In genomic region chr10:127281316-127281715, GRCm38 (mm10) we compare ENCODE assay signal across 21 mouse cellular contexts.
"Had no signal": no experiment of that assay in that cellular context is flagged by ENCODE, and none has a peak within 500 bp of the region (broad histone marks: within the 10 kb centered on the region; RNA-seq: fewer than 3 reads in every experiment).

No protein-coding gene starts in this region.

- H3K4me3 ChIP-seq: kidney, embryonic 15.5 days; layer of hippocampus, adult 2 months; limb, embryonic 10.5 days; limb, embryonic 13.5 days; liver, embryonic 13.5 days; neural tube, embryonic 12.5 days; neural tube, embryonic 15.5 days had no signal

- H3K9me3 ChIP-seq: kidney, embryonic 15.5 days; limb, embryonic 10.5 days; limb, embryonic 13.5 days; liver, embryonic 13.5 days; neural tube, embryonic 12.5 days; neural tube, embryonic 15.5 days had no signal

- H3K9ac ChIP-seq: kidney, embryonic 15.5 days; limb, embryonic 13.5 days; liver, embryonic 13.5 days; neural tube, embryonic 12.5 days; neural tube, embryonic 15.5 days had no signal

- H3K27ac ChIP-seq: kidney, embryonic 15.5 days; layer of hippocampus, adult 2 months; limb, embryonic 10.5 days; limb, embryonic 13.5 days; liver, embryonic 13.5 days; neural tube, embryonic 12.5 days; stomach, postnatal 0 days had no signal

- ATAC-seq: inflammation-experienced regulatory T-cells, adult 6 months; intestine, embryonic 16.5 days had no signal

- DNase-seq: layer of hippocampus, adult 9-11 months; liver; liver, embryonic 13.5 days; lung, adult 2 months; lung, postnatal 14 days; lung, postnatal 4 days; midbrain, embryonic 14.5 days; right cerebral cortex, adult 18-20 months; right cerebral cortex, postnatal 14 days; right cerebral cortex, postnatal 4 days; thymus, adult 2 months; thymus, postnatal 25 days had no signal

- H3K4me2 ChIP-seq: kidney, embryonic 15.5 days; limb, embryonic 13.5 days; liver, embryonic 13.5 days; neural tube, embryonic 12.5 days; neural tube, embryonic 15.5 days had no signal

- H3K27me3 ChIP-seq: kidney, embryonic 15.5 days; limb, embryonic 13.5 days; liver, embryonic 13.5 days; neural tube, embryonic 12.5 days; neural tube, embryonic 15.5 days had no signal
